ENCODE assay signal across 7 mouse cellular contexts in genomic region chr1:37996877-37997484, GRCm38 (mm10). TPM values are rescaled to one million over a fixed set of nuclear protein-coding genes. Genes with fewer than 3 reads are reported as not detected.
DNase-seq lines count a peak whose midpoint lies in the region; ATAC-seq and TF ChIP-seq lines count a peak whose summit lies in the region.

No protein-coding gene starts in this region.

- intact Hi-C loops in left cerebral cortex, postnatal 4 days (cut with DNase I): loop anchor here (5.0 kb wide), 1 partner anchor 105 kb away; the partner anchor contains the start of genes Mitd1 and Mrpl30

- peak overlapping the region; percentile 66 for H3K4me2 ChIP-seq in intestine, postnatal 0 days (replicated peaks; ENCODE audit: low read depth)
- peak overlapping the region; percentile 88 for H3K4me2 ChIP-seq in midbrain, embryonic 12.5 days (replicated peaks)

- H3K4me3 ChIP-seq in embryonic facial prominence, embryonic 10.5 days: peak overlapping the region; percentile 99
- H3K4me3 ChIP-seq in intestine, postnatal 0 days (ENCODE audit: low read depth, low read length): peak overlapping the region; percentile 96
- peak overlapping the region; percentile 96 for H3K4me3 ChIP-seq in midbrain, embryonic 12.5 days
- H3K4me3 ChIP-seq in small intestine, adult 2 months (ENCODE audit: low read depth, low read length): peak overlapping the region; percentile 96

- DNase-seq in adrenal gland, postnatal 10 days: peak; percentile 96
- DNase-seq in embryonic facial prominence, embryonic 10.5 days (ENCODE audit: low spot score): peak; percentile 97
- DNase-seq in gonadal fat pad, adult 2 months (ENCODE audit: low read depth): peak; percentile 90
- peak; percentile 98 for DNase-seq in left cerebral cortex, postnatal 4 days

- no peaks in the 10 kb centered on the region for H3K9me3 ChIP-seq in embryonic facial prominence, embryonic 10.5 days
- H3K9me3 ChIP-seq in intestine, postnatal 0 days (ENCODE audit: control insufficient read depth): no peaks in the 10 kb centered on the region
- H3K9me3 ChIP-seq in midbrain, embryonic 12.5 days: no peaks in the 10 kb centered on the region

- peak; percentile 96 for ATAC-seq in intestine, postnatal 0 days
- peak; percentile 96 for ATAC-seq in midbrain, embryonic 12.5 days (ENCODE audit: low FRiP score, low read depth)

- peak overlapping the region; percentile 88 for H3K9ac ChIP-seq in intestine, postnatal 0 days (ENCODE audit: low read depth, low read length)
- peak overlapping the region; percentile 96 for H3K9ac ChIP-seq in midbrain, embryonic 12.5 days (replicated peaks)

- 0% methylated on average over 42 of the region's 42 CpGs for WGBS in embryonic facial prominence, embryonic 10.5 days
- whole genome bisulfite sequencing in intestine, postnatal 0 days: under 1% methylated on average over 42 of the region's 42 CpGs
- 0% methylated on average over 42 of the region's 42 CpGs for WGBS in midbrain, embryonic 12.5 days
- under 1% methylated on average over 42 of the region's 42 CpGs for WGBS in small intestine, adult 2 months

- H3K4me1 ChIP-seq in embryonic facial prominence, embryonic 10.5 days: peaks cover 16% of the 10 kb centered on the region
- peaks cover 4% of the 10 kb centered on the region; the same call in 1 of the 2 replicates for H3K4me1 ChIP-seq in intestine, postnatal 0 days (replicated peaks; ENCODE audit: control insufficient read depth, insufficient read depth, low read length)
- H3K4me1 ChIP-seq in midbrain, embryonic 12.5 days: peaks cover 18% of the 10 kb centered on the region
- H3K4me1 ChIP-seq in small intestine, adult 2 months (ENCODE audit: control insufficient read depth, insufficient read depth, insufficient read length, low read length): no peaks in the 10 kb centered on the region

- peaks cover 40% of the 10 kb centered on the region for H3K36me3 ChIP-seq in embryonic facial prominence, embryonic 10.5 days (replicated peaks)
- peaks cover 35% of the 10 kb centered on the region for H3K36me3 ChIP-seq in intestine, postnatal 0 days (ENCODE audit: control insufficient read depth, insufficient read depth)
- H3K36me3 ChIP-seq in midbrain, embryonic 12.5 days: peaks cover 34% of the 10 kb centered on the region
- H3K36me3 ChIP-seq in small intestine, adult 2 months (ENCODE audit: control insufficient read depth, insufficient read depth, low read length): peaks cover 25% of the 10 kb centered on the region

- peak; percentile 52 for TF ChIP-seq POLR2A in small intestine, adult 2 months (IDR thresholded peaks at IDR 0.05; ENCODE audit: low read depth, low read length)

- no peaks in the 10 kb centered on the region for H3K27me3 ChIP-seq in embryonic facial prominence, embryonic 10.5 days (replicated peaks; ENCODE audit: low read depth, poor library complexity, severe bottlenecking)
- no peaks in the 10 kb centered on the region for H3K27me3 ChIP-seq in intestine, postnatal 0 days (replicated peaks; ENCODE audit: control insufficient read depth, insufficient read depth, low read length)
- H3K27me3 ChIP-seq in midbrain, embryonic 12.5 days: no peaks in the 10 kb centered on the region
- H3K27me3 ChIP-seq in small intestine, adult 2 months (ENCODE audit: control insufficient read depth, insufficient read depth, low read length): no peaks in the 10 kb centered on the region

- TF ChIP-seq CTCF in intestine, postnatal 0 days (IDR thresholded peaks at IDR 0.05; ENCODE audit: low read depth): no peak
- no peak for TF ChIP-seq CTCF in small intestine, adult 2 months (IDR thresholded peaks at IDR 0.05; ENCODE audit: extremely low read depth, insufficient read length, insufficient replicate concordance, low read depth, low read length)

- peak overlapping the region; percentile 96 for H3K27ac ChIP-seq in embryonic facial prominence, embryonic 10.5 days (replicated peaks)
- H3K27ac ChIP-seq in intestine, postnatal 0 days (ENCODE audit: low read depth, low read length): peak overlapping the region; percentile 92
- peak overlapping the region; percentile 92 for H3K27ac ChIP-seq in midbrain, embryonic 12.5 days (replicated peaks)
- H3K27ac ChIP-seq in small intestine, adult 2 months (ENCODE audit: insufficient read depth, low read depth, low read length): peak overlapping the region; percentile 91

RNA-seq across cellular contexts. Expression of gene Txndc9, which starts 0.7 kb away (rescaled TPM):
- 10 to 100 TPM; 71.0 to 72.7 TPM for total RNA-seq in adrenal gland, postnatal 10 days (2021)
- 144 and 150 TPM in 2 replicates for polyA plus RNA-seq in embryonic facial prominence, embryonic 10.5 days (2016; fragmentation: Nextera tagmentation; extraction: Ambion mirVana)
- polyA plus RNA-seq in gonadal fat pad, adult 2 months (2012; rRNA removed): 9.8 and 12.3 TPM in 2 replicates
- polyA plus RNA-seq in intestine, postnatal 0 days (2015; fragmentation: Nextera tagmentation; extraction: Ambion mirVana): 101 and 103 TPM in 2 replicates
- total RNA-seq in left cerebral cortex, postnatal 4 days (2021): 10 to 100 TPM; 72.7 to 75.0 TPM
- 146 and 166 TPM in 2 replicates for polyA plus RNA-seq in midbrain, embryonic 12.5 days (2016; fragmentation: Nextera tagmentation; extraction: Ambion mirVana)
- polyA plus RNA-seq in small intestine, adult 2 months (2012; rRNA removed): 2.3 and 4.0 TPM in 2 replicates

RNA-seq across cellular contexts. Expression of gene Eif5b, which starts 0.8 kb away (rescaled TPM):
- 10 to 100 TPM; 35.5 to 38.2 TPM for total RNA-seq in adrenal gland, postnatal 10 days (2021)
- 29.0 and 30.6 TPM in 2 replicates for polyA plus RNA-seq in embryonic facial prominence, embryonic 10.5 days (2016; fragmentation: Nextera tagmentation; extraction: Ambion mirVana)
- polyA plus RNA-seq in gonadal fat pad, adult 2 months (2012; rRNA removed): 8.1 and 12.3 TPM in 2 replicates
- 14.8 and 17.2 TPM in 2 replicates for polyA plus RNA-seq in intestine, postnatal 0 days (2015; fragmentation: Nextera tagmentation; extraction: Ambion mirVana)
- total RNA-seq in left cerebral cortex, postnatal 4 days (2021): 10 to 100 TPM; 50.7 to 51.0 TPM
- 28.3 and 29.1 TPM in 2 replicates for polyA plus RNA-seq in midbrain, embryonic 12.5 days (2016; fragmentation: Nextera tagmentation; extraction: Ambion mirVana)
- polyA plus RNA-seq in small intestine, adult 2 months (2012; rRNA removed): 0.58 and 1.0 TPM in 2 replicates

RNA-seq across cellular contexts. Expression of gene Lyg1, which starts 39.4 kb away (rescaled TPM):
- not detected for total RNA-seq in adrenal gland, postnatal 10 days (2021)
- not detected in 2 replicates for polyA plus RNA-seq in embryonic facial prominence, embryonic 10.5 days (2016; fragmentation: Nextera tagmentation; extraction: Ambion mirVana)
- polyA plus RNA-seq in gonadal fat pad, adult 2 months (2012; rRNA removed): 0.32 TPM in 1 of 2 replicates, not detected in the other
- not detected in 2 replicates for polyA plus RNA-seq in intestine, postnatal 0 days (2015; fragmentation: Nextera tagmentation; extraction: Ambion mirVana)
- not detected for total RNA-seq in left cerebral cortex, postnatal 4 days (2021)
- polyA plus RNA-seq in midbrain, embryonic 12.5 days (2016; fragmentation: Nextera tagmentation; extraction: Ambion mirVana): not detected in 2 replicates
- polyA plus RNA-seq in small intestine, adult 2 months (2012; rRNA removed): not detected in 2 replicates

Comparison
In these comparisons a context has a peak if more than half of its experiments do, and no peak if none do; other contexts are left out.
1. Peak in every context shown above with its lines: DNase-seq, ATAC-seq, H3K4me3 ChIP-seq and H3K27ac ChIP-seq.